In the genomic region with DNA sequence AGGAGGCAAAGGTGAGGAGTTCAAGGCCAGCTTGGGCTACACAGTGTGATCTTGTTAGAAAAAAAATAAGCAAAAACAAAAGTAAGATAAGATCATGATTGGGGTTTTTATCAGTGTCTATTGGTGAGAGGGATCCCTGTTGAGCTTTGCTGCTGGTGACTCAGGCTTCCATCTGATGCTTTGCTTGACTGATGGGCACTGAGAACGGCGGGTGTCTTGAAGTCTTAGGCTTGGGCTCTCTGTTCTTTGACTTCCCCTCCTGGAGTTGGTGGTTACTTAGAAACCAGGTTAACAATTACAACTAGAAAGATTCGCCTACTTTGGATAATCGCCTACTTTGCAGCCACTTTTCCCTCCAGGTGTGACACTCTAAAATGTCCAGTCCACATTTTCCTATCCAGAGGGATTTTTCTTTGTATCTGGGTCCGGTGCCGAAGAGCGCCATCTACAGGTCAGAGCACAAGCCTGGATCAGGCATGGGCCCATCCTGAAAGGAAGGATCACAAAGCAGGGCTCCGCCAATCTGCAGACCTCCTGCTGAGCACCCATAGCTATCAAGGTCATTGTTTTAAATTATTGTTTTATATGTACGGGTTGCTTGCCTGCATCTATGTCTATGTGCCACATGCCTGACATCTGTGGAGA, we compare ENCODE assay signal across 9 mouse cellular contexts. TPM values are rescaled to one million over a fixed set of nuclear protein-coding genes. Genes with fewer than 3 reads are reported as not detected.
DNase-seq lines count a peak whose midpoint lies in the region; ATAC-seq and TF ChIP-seq lines count a peak whose summit lies in the region.
"Had no signal": no experiment of that assay in that cellular context is flagged by ENCODE, and none has a peak within 500 bp of the region (broad histone marks: within the 10 kb centered on the region; RNA-seq: fewer than 3 reads in every experiment).

No protein-coding gene starts in this region.

- 68% methylated on average over 9 of the region's 9 CpGs for WGBS in intestine, postnatal 0 days
- 68% methylated on average over 9 of the region's 9 CpGs for WGBS in intestine, embryonic 15.5 days
- WGBS in liver, embryonic 15.5 days (ENCODE audit: insufficient replicate concordance), result 54% methylated on average over 9 of the region's 9 CpGs

- no peak overlapping the region for H3K27ac ChIP-seq in intestine, postnatal 0 days (ENCODE audit: low read depth, low read length)
- H3K27ac ChIP-seq in intestine, embryonic 15.5 days, result no peak overlapping the region
- no peak overlapping the region for H3K27ac ChIP-seq in liver, embryonic 15.5 days (replicated peaks)
- H3K27ac ChIP-seq: neural tube, embryonic 13.5 days had no signal

- H3K4me2 ChIP-seq in intestine, postnatal 0 days (replicated peaks; ENCODE audit: low read depth), result no peak overlapping the region
- no peak overlapping the region for H3K4me2 ChIP-seq in intestine, embryonic 15.5 days (replicated peaks)
- H3K4me2 ChIP-seq in liver, embryonic 15.5 days, result peak overlapping the region; percentile 2; the same call in 1 of the 2 replicates
- H3K4me2 ChIP-seq: neural tube, embryonic 13.5 days had no signal

- peak; percentile 75 for DNase-seq in CD4-positive, CD25-positive, alpha-beta regulatory T cell, adult 2 months (ENCODE audit: low read depth, low spot score)
- DNase-seq in adrenal gland, postnatal 10 days, result peak; percentile 48
- no peak for DNase-seq in urinary bladder, postnatal 14 days (ENCODE audit: low spot score)
- DNase-seq in right cerebral cortex, postnatal 4 days, result no peak
- no peak for DNase-seq in right cerebral cortex, postnatal 25 days

- H3K4me1 ChIP-seq in intestine, postnatal 0 days (replicated peaks; ENCODE audit: control insufficient read depth, insufficient read depth, low read length), result no peaks in the 10 kb centered on the region
- H3K4me1 ChIP-seq in intestine, embryonic 15.5 days (replicated peaks), result no peaks in the 10 kb centered on the region
- peaks cover 11% of the 10 kb centered on the region for H3K4me1 ChIP-seq in liver, embryonic 15.5 days (replicated peaks)

- ATAC-seq in intestine, postnatal 0 days, result no peak
- no peak for ATAC-seq in intestine, embryonic 15.5 days
- no peak for ATAC-seq in liver, embryonic 15.5 days (ENCODE audit: insufficient read depth)

- peak; percentile 66 for TF ChIP-seq CTCF in intestine, postnatal 0 days (IDR thresholded peaks at IDR 0.05; ENCODE audit: low read depth)

- no peak overlapping the region for H3K9ac ChIP-seq in intestine, postnatal 0 days (ENCODE audit: low read depth, low read length)
- no peak overlapping the region for H3K9ac ChIP-seq in intestine, embryonic 15.5 days
- no peak overlapping the region for H3K9ac ChIP-seq in liver, embryonic 15.5 days
- H3K9ac ChIP-seq: neural tube, embryonic 13.5 days had no signal

- no peaks in the 10 kb centered on the region for H3K27me3 ChIP-seq in intestine, postnatal 0 days (replicated peaks; ENCODE audit: control insufficient read depth, insufficient read depth, low read length)
- no peaks in the 10 kb centered on the region for H3K27me3 ChIP-seq in intestine, embryonic 15.5 days (replicated peaks)
- no peaks in the 10 kb centered on the region for H3K27me3 ChIP-seq in liver, embryonic 15.5 days
- H3K27me3 ChIP-seq: neural tube, embryonic 13.5 days had no signal

- H3K36me3 ChIP-seq in intestine, postnatal 0 days (ENCODE audit: control insufficient read depth, insufficient read depth), result no peaks in the 10 kb centered on the region
- no peaks in the 10 kb centered on the region for H3K36me3 ChIP-seq in intestine, embryonic 15.5 days
- H3K36me3 ChIP-seq in liver, embryonic 15.5 days (replicated peaks), result no peaks in the 10 kb centered on the region
- H3K36me3 ChIP-seq: neural tube, embryonic 13.5 days had no signal

- no peak overlapping the region for H3K4me3 ChIP-seq in intestine, postnatal 0 days (ENCODE audit: low read depth, low read length)
- no peak overlapping the region for H3K4me3 ChIP-seq in intestine, embryonic 15.5 days (replicated peaks)
- H3K4me3 ChIP-seq in liver, embryonic 15.5 days (replicated peaks), result peak overlapping the region; percentile 12; the same call in 1 of the 2 replicates
- H3K4me3 ChIP-seq: neural tube, embryonic 13.5 days had no signal

- no peaks in the 10 kb centered on the region for H3K9me3 ChIP-seq in intestine, postnatal 0 days (ENCODE audit: control insufficient read depth)
- H3K9me3 ChIP-seq in intestine, embryonic 15.5 days, result no peaks in the 10 kb centered on the region
- no peaks in the 10 kb centered on the region for H3K9me3 ChIP-seq in liver, embryonic 15.5 days (replicated peaks)
- H3K9me3 ChIP-seq: neural tube, embryonic 13.5 days had no signal

RNA-seq across cellular contexts. Expression of gene Ripor2, which starts 34.1 kb away (rescaled TPM):
- 0.70 and 0.80 TPM in 2 replicates for polyA plus RNA-seq in intestine, postnatal 0 days (2015; fragmentation: Nextera tagmentation; extraction: Ambion mirVana)
- 1.7 and 1.9 TPM in 2 replicates for polyA plus RNA-seq in intestine, embryonic 15.5 days (2015; fragmentation: Nextera tagmentation; extraction: Ambion mirVana)
- total RNA-seq in adrenal gland, postnatal 10 days (2021), result 10 to 100 TPM in 1 of 2 experiments, 1 to 10 TPM in 1; 7.5 to 10.9 TPM
- polyA plus RNA-seq in liver, embryonic 15.5 days (2015; fragmentation: Nextera tagmentation; extraction: Ambion mirVana), result 3.1 and 3.2 TPM in 2 replicates

Comparison
In these comparisons a context has a peak if more than half of its experiments do, and no peak if none do; other contexts are left out.
1. DNase-seq: peak in CD4-positive, CD25-positive, alpha-beta regulatory T cell, adult 2 months (single experiment) and adrenal gland, postnatal 10 days (single experiment); none in urinary bladder, postnatal 14 days (single experiment), right cerebral cortex, postnatal 4 days (single experiment) and right cerebral cortex, postnatal 25 days (single experiment).